Mouse (Mus musculus) heart, postnatal 0 days (tissue): Measurements from ENCODE around the gene Atg4a.
A peak's percentile ranks its signal among the peaks of the same experiment; 100 is the strongest.

Experiments
- CTCF ChIP-seq: IDR thresholded peaks from 2 replicates; pipeline ENCODE4 v1.5.1; 2016; ENCODE audit warnings: antibody characterized with exemption, control low read depth, low read depth
- EP300 ChIP-seq: IDR thresholded peaks from 2 replicates; pipeline ENCODE4 v1.6.1; 2016; ENCODE audit warnings: antibody characterized with exemption, low read depth

GRCm38 (mm10) chrX:141156696-141157095 is 200.0 kb downstream of the Atg4a start:
- TF ChIP-seq CTCF: peak; percentile 43
- TF ChIP-seq EP300: no peak
